Mouse (Mus musculus) MEL (cell line): ENCODE measurements around the gene Defb25. TPM values are rescaled to one million over a fixed set of nuclear protein-coding genes. Genes with fewer than 3 reads are reported as not detected.

Source experiments
- DNase-seq: peaks from one replicate; pipeline ENCODE4 v3.0.0; 2011; ENCODE audit warnings: low read depth, low spot score
- H3K27ac ChIP-seq: 2 replicates; pipeline ENCODE4 v1.5.1; 2012; ENCODE audit warnings: low read depth, mild to moderate bottlenecking, control low read depth, low read length, moderate library complexity; ENCODE audit not compliant: control insufficient read depth
- H3K27me3 ChIP-seq, 2 experiments: fragments of 150-350 bp in 1 of 2; sonication (generic) in 1 of 2; 2 replicates each; pipeline ENCODE4 v1.6.1; 2012; ENCODE audit warnings: low read length in 2 of 2, mild to moderate bottlenecking in 2 of 2, improper control_type of control experiment in 1 of 2, moderate library complexity in 1 of 2; ENCODE audit not compliant: insufficient read depth in 2 of 2, control insufficient read depth in 1 of 2
- H3K36me3 ChIP-seq, 2 experiments: 2 replicates each; pipeline ENCODE4 v1.6.1; 2012 to 2014; ENCODE audit warnings: low read length in 2 of 2, improper control_type of control experiment in 1 of 2, inconsistent platforms in 1 of 2, mild to moderate bottlenecking in 1 of 2; ENCODE audit not compliant: insufficient read depth in 2 of 2, control insufficient read depth in 1 of 2
- H3K4me1 ChIP-seq, 2 experiments: fragments of 150-350 bp in 1 of 2; sonication (generic) in 1 of 2; 2 replicates each; pipeline ENCODE4 v1.6.1; 2012; ENCODE audit warnings: low read length in 2 of 2, improper control_type of control experiment in 1 of 2, mild to moderate bottlenecking in 1 of 2; ENCODE audit not compliant: insufficient read depth in 2 of 2, control insufficient read depth in 1 of 2
- H3K4me3 ChIP-seq, 2 experiments: fragments of 150-350 bp in 1 of 2; sonication (generic) in 1 of 2; 2 replicates each; pipeline ENCODE4 v1.5.1; 2012; ENCODE audit warnings: low read depth in 2 of 2, low read length in 2 of 2, mild to moderate bottlenecking in 2 of 2, moderate library complexity in 2 of 2, control low read depth in 1 of 2, improper control_type of control experiment in 1 of 2; ENCODE audit not compliant: control insufficient read depth in 1 of 2, insufficient read depth in 1 of 2
- H3K79me2 ChIP-seq: 2 replicates; pipeline ENCODE4 v1.6.1; 2012; ENCODE audit warnings: mild to moderate bottlenecking, low read length, moderate library complexity; ENCODE audit not compliant: control insufficient read depth, poor library complexity, insufficient read depth
- H3K9ac ChIP-seq: 2 replicates; pipeline ENCODE4 v1.6.1; 2012; ENCODE audit warnings: low read depth, mild to moderate bottlenecking, control low read depth, low read length, moderate library complexity; ENCODE audit not compliant: control insufficient read depth, poor library complexity, severe bottlenecking
- H3K9me3 ChIP-seq: fragments of 150-350 bp; sonication (generic); replicated peaks from 2 replicates; pipeline ENCODE4 v1.6.1; 2012; ENCODE audit warnings: mild to moderate bottlenecking, low read length, improper control_type of control experiment, moderate library complexity; ENCODE audit not compliant: insufficient read depth
- CHD1 ChIP-seq: IDR thresholded peaks from 2 replicates; pipeline ENCODE4 v1.6.1; 2012; ENCODE audit warnings: low read depth, mild to moderate bottlenecking, inconsistent platforms, low read length, improper control_type of control experiment
- CTCF ChIP-seq, 3 experiments: IDR thresholded peaks in 2 of 3; conservative IDR thresholded peaks in 1 of 3; 2 replicates each; pipeline ENCODE4 v1.5.1; 2011 to 2012; ENCODE audit warnings: low read length in 3 of 3, low read depth in 2 of 3, mild to moderate bottlenecking in 2 of 3, improper control_type of control experiment in 1 of 3, inconsistent platforms in 1 of 3, mixed read lengths in 1 of 3, moderate library complexity in 1 of 3; ENCODE audit not compliant: control insufficient read depth in 1 of 3, insufficient read depth in 1 of 3, poor library complexity in 1 of 3, severe bottlenecking in 1 of 3
- ELF1 ChIP-seq: IDR thresholded peaks from 2 replicates; pipeline ENCODE4 v1.6.1; 2014; ENCODE audit warnings: low read depth, mild to moderate bottlenecking, inconsistent platforms, low read length, improper control_type of control experiment, moderate library complexity
- EP300 ChIP-seq, 2 experiments: IDR thresholded peaks; 2 replicates each; pipeline ENCODE4 v1.6.1; 2011; ENCODE audit warnings: improper control_type of control experiment in 2 of 2, low read length in 2 of 2, low read depth in 1 of 2, mild to moderate bottlenecking in 1 of 2
- ETS1 ChIP-seq: IDR thresholded peaks from 2 replicates; pipeline ENCODE4 v1.6.1; 2012; ENCODE audit warnings: low read depth, mild to moderate bottlenecking, inconsistent platforms, low read length, improper control_type of control experiment, moderate library complexity
- GATA1 ChIP-seq: IDR thresholded peaks from 2 replicates; pipeline ENCODE4 v1.6.1; 2011; ENCODE audit warnings: low read depth, low read length, improper control_type of control experiment
- HCFC1 ChIP-seq: IDR thresholded peaks from 2 replicates; pipeline ENCODE4 v1.6.1; 2012; ENCODE audit warnings: low read depth, mild to moderate bottlenecking, inconsistent platforms, low read length, improper control_type of control experiment, moderate library complexity
- JUND ChIP-seq: IDR thresholded peaks from 2 replicates; pipeline ENCODE4 v1.6.1; 2011; ENCODE audit warnings: low read depth, mild to moderate bottlenecking, improper control_type of control experiment, low read length
- KAT2A ChIP-seq: conservative IDR thresholded peaks from 2 replicates; pipeline ENCODE4 v1.6.1; 2012; ENCODE audit warnings: low read depth, low read length, improper control_type of control experiment, inconsistent platforms
- MAX ChIP-seq: IDR thresholded peaks from 2 replicates; pipeline ENCODE4 v1.6.1; 2011; ENCODE audit warnings: low read length, improper control_type of control experiment
- MAZ ChIP-seq: IDR thresholded peaks from 2 replicates; pipeline ENCODE4 v1.6.1; 2012; ENCODE audit warnings: low read depth, mild to moderate bottlenecking, inconsistent platforms, low read length, improper control_type of control experiment
- MXI1 ChIP-seq: IDR thresholded peaks from 2 replicates; pipeline ENCODE4 v1.6.1; 2011; ENCODE audit warnings: mild to moderate bottlenecking, low read depth, low read length, improper control_type of control experiment
- MYC ChIP-seq: IDR thresholded peaks from 2 replicates; pipeline ENCODE4 v1.6.1; 2011; ENCODE audit warnings: low read depth, mild to moderate bottlenecking, low read length, improper control_type of control experiment, moderate library complexity
- POLR2A ChIP-seq, 2 experiments: IDR thresholded peaks; 2 replicates each; pipeline ENCODE4 v1.6.1; 2011 to 2012; ENCODE audit warnings: low read length in 2 of 2, mild to moderate bottlenecking in 2 of 2, control low read depth in 1 of 2, improper control_type of control experiment in 1 of 2, low read depth in 1 of 2, moderate library complexity in 1 of 2; ENCODE audit not compliant: control insufficient read depth in 1 of 2, insufficient read depth in 1 of 2, poor library complexity in 1 of 2
- POLR2AphosphoS2 ChIP-seq: IDR thresholded peaks from 2 replicates; pipeline ENCODE4 v1.6.1; 2011; ENCODE audit warnings: low read length, improper control_type of control experiment
- RAD21 ChIP-seq: IDR thresholded peaks from 2 replicates; pipeline ENCODE4 v1.6.1; 2011; ENCODE audit warnings: mild to moderate bottlenecking, low read depth, low read length, improper control_type of control experiment
- TBP ChIP-seq: IDR thresholded peaks from 2 replicates; pipeline ENCODE4 v1.8.0; 2011; ENCODE audit warnings: low read depth, low read length, improper control_type of control experiment
- USF2 ChIP-seq, 2 experiments: IDR thresholded peaks; 2 replicates each; pipeline ENCODE4 v1.6.1; 2011 to 2012; ENCODE audit warnings: improper control_type of control experiment in 2 of 2, low read length in 2 of 2, borderline replicate concordance in 1 of 2, inconsistent platforms in 1 of 2, low read depth in 1 of 2, mild to moderate bottlenecking in 1 of 2; ENCODE audit not compliant: insufficient read depth in 1 of 2
- ZKSCAN1 ChIP-seq: IDR thresholded peaks from 2 replicates; pipeline ENCODE4 v1.6.1; 2012; ENCODE audit warnings: low read depth, mild to moderate bottlenecking, inconsistent platforms, low read length, improper control_type of control experiment, moderate library complexity
- polyA plus RNA-seq, 2 experiments: library from polyadenylated mRNA; stranded (reverse) in 1 of 2; unstranded in 1 of 2; fragments of >175 nt in 1 of 2; fragments of >200 nt in 1 of 2; gene quantifications; 2 replicates each; pipeline versions ENCODE4 v1.2.1 to v1.2.4; 2012; ENCODE audit warnings: low replicate concordance in 2 of 2, low read depth in 1 of 2; ENCODE audit not compliant: insufficient read length in 2 of 2, insufficient read depth in 1 of 2, missing spikeins in 1 of 2
- total RNA-seq: library from RNA; depleted of rRNA; stranded (reverse); fragments of 300-350 nt; gene quantifications from 2 replicates; pipeline ENCODE4 v1.2.3, GENCODE M21; 2012; rRNA removed

Defb25 gene
- total RNA-seq (not detected in 2 replicates), polyA plus RNA-seq (not detected)

DNA sequence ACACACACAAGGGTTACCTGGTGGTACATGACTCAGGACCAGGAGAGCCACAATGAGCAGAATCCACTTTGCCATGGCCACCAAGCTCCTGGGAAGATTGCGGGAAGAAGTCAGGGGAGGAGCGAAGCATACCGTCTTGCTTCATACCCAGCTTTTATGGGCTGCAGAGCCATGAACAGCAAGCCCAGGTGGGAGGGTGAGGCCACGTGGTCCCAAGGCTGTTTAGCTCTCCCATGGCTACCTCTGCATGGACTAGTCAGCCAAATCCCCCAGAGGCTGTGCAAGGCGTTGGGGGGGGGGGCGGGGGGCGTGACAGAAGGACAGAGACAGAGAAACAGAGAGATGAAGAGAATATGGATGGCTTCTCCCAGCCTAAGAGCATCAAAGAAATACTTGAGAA, at the start of gene Defb25:
Defb25 (minus strand) TSS at position 101 of the 400 bp plus-strand sequence.
- H3K27ac ChIP-seq = no peak within 1 kb of the TSS
- DNase-seq = no peak
- peaks cover 0 to 1% of the 10 kb centered on the region in 2 experiments; a peak in 1 of 4 replicates for H3K27me3 ChIP-seq
- no peaks in the 10 kb centered on the region for H3K9me3 ChIP-seq
- H3K4me3 ChIP-seq = no peak within 1 kb of the TSS
- TF ChIP-seq KAT2A (no peak), MAZ (no peak), JUND (no peak), EP300 (IDR thresholded peaks at IDR 0.05; ENCODE audit: low read depth in 1 of 2, low read length in 2 of 2) (no peak), USF2 (IDR thresholded peaks at IDR 0.05; ENCODE audit: borderline replicate concordance in 1 of 2, insufficient read depth in 1 of 2, low read depth in 1 of 2, low read length in 2 of 2) (no peak), MYC (no peak), ELF1 (no peak), RAD21 (no peak), TBP (no peak), HCFC1 (no peak)
- H3K36me3 ChIP-seq = no peaks in the 10 kb centered on the region
- H3K4me1 ChIP-seq = no peaks in the 10 kb centered on the region
- no peaks in the 10 kb centered on the region for H3K79me2 ChIP-seq
- no peak within 1 kb of the TSS for H3K9ac ChIP-seq

- H3K9me3 ChIP-seq = no peaks in the 10 kb centered on the region
- no peak overlapping the region for H3K4me3 ChIP-seq
- peaks cover 5 to 18% of the 10 kb centered on the region in 2 experiments for H3K4me1 ChIP-seq
- TF ChIP-seq HCFC1 = no peak
- TF ChIP-seq CTCF (IDR thresholded peaks at IDR 0.05 in 2 of 3, conservative IDR thresholded peaks at IDR 0.05 in 1 of 3; ENCODE audit: control insufficient read depth in 1 of 3, insufficient read depth in 1 of 3, low read depth in 2 of 3, low read length in 3 of 3, poor library complexity in 1 of 3, severe bottlenecking in 1 of 3) = no peak
- no peak for TF ChIP-seq POLR2AphosphoS2
- no peak for TF ChIP-seq POLR2A (IDR thresholded peaks at IDR 0.05; ENCODE audit: control insufficient read depth in 1 of 2, insufficient read depth in 1 of 2, low read depth in 1 of 2, low read length in 2 of 2, poor library complexity in 1 of 2)
- no peak for TF ChIP-seq ELF1
- no peak for TF ChIP-seq CHD1
- no peak for TF ChIP-seq MXI1
- TF ChIP-seq ETS1 = no peak
- TF ChIP-seq GATA1 = no peak
- no peak for TF ChIP-seq MAX
- TF ChIP-seq ZKSCAN1 = no peak
- no peak for DNase-seq
- H3K27me3 ChIP-seq = peaks cover 2 to 3% of the 10 kb centered on the region in 2 experiments; a peak in 2 of 4 replicates
- H3K9ac ChIP-seq = no peak overlapping the region
- H3K27ac ChIP-seq = no peak overlapping the region; the same call in 1 of the 2 replicates
- peaks cover 9% of the 10 kb centered on the region in 2 experiments for H3K36me3 ChIP-seq
- peaks cover 35% of the 10 kb centered on the region for H3K79me2 ChIP-seq
Measured at GRCm38 (mm10) chr2:152672166-152672565, 49.3 kb upstream of the Defb25 start.
